Mouse (Mus musculus) liver, embryonic 12.5 days (tissue): Measurements from ENCODE around the gene Apol9a. TPM values are rescaled to one million over a fixed set of nuclear protein-coding genes. Genes with fewer than 3 reads are reported as not detected.
"Not testable (repeated sequence)": the region's sequence is repeated elsewhere in the genome, so short reads cannot be mapped to it uniquely, and the experiment has no call there.

Experiments used
- ATAC-seq: fragments of 200-750 bp; cut with Nextera tagmentation; 2 replicates; pipeline ENCODE4 v1.8.0; 2017; ENCODE audit warnings: moderate number of reproducible peaks, mild to moderate bottlenecking, moderate library complexity
- H3K27ac ChIP-seq: fragments of 300-500 bp; sonication (generic); 2 replicates; pipeline ENCODE4 v1.5.1; 2016; ENCODE audit warnings: mild to moderate bottlenecking
- H3K27me3 ChIP-seq: fragments of 300-500 bp; sonication (generic); replicated peaks from 2 replicates; pipeline ENCODE4 v1.6.1; 2016; ENCODE audit warnings: mild to moderate bottlenecking, moderate library complexity
- H3K36me3 ChIP-seq: fragments of 300-500 bp; sonication (generic); 2 replicates; pipeline ENCODE4 v1.6.1; 2016; ENCODE audit warnings: mild to moderate bottlenecking, moderate library complexity
- H3K4me1 ChIP-seq: fragments of 300-500 bp; sonication (generic); 2 replicates; pipeline ENCODE4 v1.6.1; 2016
- H3K4me2 ChIP-seq: fragments of 300-500 bp; sonication (generic); 2 replicates; pipeline ENCODE4 v1.6.1; 2016; ENCODE audit warnings: mild to moderate bottlenecking, moderate library complexity
- H3K4me3 ChIP-seq: fragments of 300-500 bp; sonication (generic); 2 replicates; pipeline ENCODE4 v1.5.1; 2016; ENCODE audit warnings: mild to moderate bottlenecking, moderate library complexity
- H3K9ac ChIP-seq: fragments of 300-500 bp; sonication (generic); 2 replicates; pipeline ENCODE4 v1.6.1; 2016; ENCODE audit warnings: mild to moderate bottlenecking, moderate library complexity
- H3K9me3 ChIP-seq: fragments of 300-500 bp; sonication (generic); replicated peaks from 2 replicates; pipeline ENCODE4 v1.6.1; 2016; ENCODE audit warnings: mild to moderate bottlenecking, moderate library complexity
- WGBS: fragments of 180-500 bp; shearing (Covaris S2); methylation state at CpG from one replicate; pipeline ENCODE4 v1.1.7; 2016; ENCODE audit not compliant: insufficient replicate concordance; 5-methylcytosine and 5-hydroxymethylcytosine counted together
- polyA plus RNA-seq: library from polyadenylated mRNA; unstranded; fragments of >200 nt; fragmentation: Nextera tagmentation; extraction: Ambion mirVana; gene quantifications from 2 replicates; pipeline ENCODE4 v1.2.1, GENCODE M21; 2016

Apol9a gene
- polyA plus RNA-seq, result not detected in 2 replicates

DNA sequence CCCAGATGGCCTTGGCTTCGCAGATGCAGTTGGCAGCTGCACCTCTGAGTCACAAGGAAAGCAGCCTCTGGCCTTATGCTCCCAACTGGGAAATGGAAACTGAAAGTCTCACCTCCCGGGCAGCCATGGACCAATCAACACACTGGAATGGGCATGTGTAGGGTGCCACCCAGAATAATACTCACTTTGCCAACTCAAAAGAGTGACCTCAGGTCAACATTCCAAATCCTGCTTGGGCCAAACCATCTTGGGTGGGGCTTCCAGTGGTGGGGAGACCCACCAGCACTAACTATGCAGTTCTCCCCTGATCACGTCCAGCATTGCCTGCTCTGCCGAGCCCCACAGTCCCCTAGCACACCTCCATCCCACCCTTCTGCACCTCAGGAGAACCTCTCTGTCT lies at the start of gene Apol9a:
TSS of gene Apol9a (minus strand) at position 101 of the 400 bp plus-strand sequence.
- not testable (repeated sequence) for H3K9ac ChIP-seq, H3K9me3 ChIP-seq, H3K4me3 ChIP-seq, H3K36me3 ChIP-seq, ATAC-seq, H3K27ac ChIP-seq, H3K4me2 ChIP-seq, H3K4me1 ChIP-seq, H3K27me3 ChIP-seq
- 56% methylated on average over 1 of the region's 4 CpGs for WGBS

DNA sequence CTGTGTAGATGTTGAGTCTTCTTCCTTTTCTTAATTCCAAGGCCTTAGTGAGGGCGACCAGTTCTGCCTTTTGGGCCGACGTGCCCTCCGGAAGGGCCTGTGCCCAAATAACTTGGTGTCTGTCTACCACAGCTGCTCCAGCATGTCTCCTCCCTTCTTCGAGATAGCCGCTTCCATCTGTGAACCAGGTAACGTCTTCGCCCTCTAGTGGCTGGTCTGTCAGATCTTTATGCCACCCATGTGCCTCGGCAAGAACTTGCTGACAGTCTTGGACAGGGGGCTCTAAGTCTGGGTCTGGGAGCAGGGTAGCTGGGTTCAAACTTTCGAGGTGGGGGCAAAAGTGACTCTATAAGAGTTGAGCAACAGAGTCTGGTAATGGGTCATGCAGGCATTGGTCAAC lies 39.0 kb upstream of the Apol9a start:
- not testable (repeated sequence) for H3K4me1 ChIP-seq, H3K27ac ChIP-seq, H3K4me2 ChIP-seq, H3K4me3 ChIP-seq, H3K27me3 ChIP-seq, H3K9me3 ChIP-seq, H3K9ac ChIP-seq, H3K36me3 ChIP-seq, ATAC-seq
- WGBS, result 37% methylated on average over 10 of the region's 10 CpGs

DNA sequence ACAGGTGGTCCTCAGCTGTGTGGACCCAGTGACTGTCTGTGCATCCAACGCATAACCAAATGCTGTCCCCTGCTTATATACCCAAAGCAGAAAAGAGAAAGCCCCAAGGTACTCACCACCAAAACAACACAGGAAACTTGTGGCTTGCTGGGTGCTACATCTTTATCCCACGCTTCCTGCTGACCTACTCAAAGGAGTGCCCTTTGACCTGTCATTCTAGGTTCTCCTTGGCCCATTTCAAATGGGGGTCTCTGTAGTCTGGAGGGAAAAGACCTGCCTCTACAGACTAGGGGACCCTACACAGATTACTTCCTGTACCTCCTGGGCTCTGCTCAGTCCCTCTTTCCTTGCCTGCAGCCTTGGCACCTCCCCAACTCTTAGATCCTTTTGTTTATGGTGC lies 36.5 kb upstream of the Apol9a start, which contains the start of gene Apol7b:
TSS of gene Apol7b (minus strand) at position 101 of the 400 bp plus-strand sequence.
- not testable (repeated sequence) for H3K4me1 ChIP-seq, H3K27me3 ChIP-seq, ATAC-seq, H3K4me2 ChIP-seq, H3K27ac ChIP-seq, H3K36me3 ChIP-seq, H3K9ac ChIP-seq, H3K9me3 ChIP-seq, H3K4me3 ChIP-seq
- WGBS, result 53% methylated on average over 2 of the region's 2 CpGs

GRCm38 (mm10) chr15:77445668-77446067 lies 34.7 kb upstream of the Apol9a start:
- H3K9ac ChIP-seq, H3K36me3 ChIP-seq, H3K4me2 ChIP-seq, H3K27ac ChIP-seq, H3K9me3 ChIP-seq, H3K27me3 ChIP-seq, H3K4me3 ChIP-seq, H3K4me1 ChIP-seq, ATAC-seq: not testable (repeated sequence)
- 73% methylated on average over 1 of the region's 1 CpGs for WGBS

DNA sequence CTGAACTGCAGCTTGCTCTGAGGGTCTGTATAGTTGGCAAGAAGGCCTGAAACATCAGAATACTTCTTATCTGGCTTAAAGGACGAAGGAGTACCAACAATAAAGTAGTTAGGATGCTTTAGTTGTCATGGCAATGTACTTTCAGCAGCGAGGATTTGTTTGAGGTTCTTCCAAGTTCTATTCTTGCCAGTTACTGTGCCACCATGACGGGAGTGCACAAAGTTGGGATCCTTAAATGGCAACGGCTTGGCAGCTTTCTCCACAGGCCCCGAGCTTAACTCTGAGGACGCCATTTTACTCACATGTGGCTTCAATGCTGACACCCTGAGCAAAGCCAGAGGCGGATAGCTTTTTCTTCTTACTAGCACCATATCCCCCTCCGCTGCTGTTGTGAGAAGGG lies 33.8 kb upstream of the Apol9a start:
- not testable (repeated sequence) for H3K27me3 ChIP-seq, H3K4me1 ChIP-seq, H3K27ac ChIP-seq, H3K9me3 ChIP-seq, H3K36me3 ChIP-seq, H3K4me3 ChIP-seq, H3K9ac ChIP-seq, H3K4me2 ChIP-seq, ATAC-seq
- WGBS, result 59% methylated on average over 8 of the region's 8 CpGs

GRCm38 (mm10) chr15:77428690-77429448 lies 17.9 kb upstream of the Apol9a start:
- not testable (repeated sequence) for ATAC-seq, H3K4me3 ChIP-seq, H3K4me1 ChIP-seq, H3K27me3 ChIP-seq, H3K4me2 ChIP-seq, H3K27ac ChIP-seq, H3K36me3 ChIP-seq, H3K9ac ChIP-seq, H3K9me3 ChIP-seq
- 59% methylated on average over 9 of the region's 10 CpGs for WGBS

- ATAC-seq, H3K4me2 ChIP-seq, H3K27ac ChIP-seq, H3K36me3 ChIP-seq, H3K4me1 ChIP-seq, H3K27me3 ChIP-seq, H3K9ac ChIP-seq, H3K4me3 ChIP-seq, H3K9me3 ChIP-seq: not testable (repeated sequence)
- 51% methylated on average over 3 of the region's 7 CpGs for WGBS
Measured at GRCm38 (mm10) chr15:77422925-77423324, 12.0 kb upstream of the Apol9a start.

- not testable (repeated sequence) for H3K27me3 ChIP-seq, H3K36me3 ChIP-seq, H3K4me1 ChIP-seq, ATAC-seq, H3K9me3 ChIP-seq, H3K4me2 ChIP-seq, H3K4me3 ChIP-seq, H3K27ac ChIP-seq, H3K9ac ChIP-seq
- no CpG with 5 or more reads among the region's 3 CpGs for WGBS
Measured at GRCm38 (mm10) chr15:77419657-77420056, 8.7 kb upstream of the Apol9a start.

DNA sequence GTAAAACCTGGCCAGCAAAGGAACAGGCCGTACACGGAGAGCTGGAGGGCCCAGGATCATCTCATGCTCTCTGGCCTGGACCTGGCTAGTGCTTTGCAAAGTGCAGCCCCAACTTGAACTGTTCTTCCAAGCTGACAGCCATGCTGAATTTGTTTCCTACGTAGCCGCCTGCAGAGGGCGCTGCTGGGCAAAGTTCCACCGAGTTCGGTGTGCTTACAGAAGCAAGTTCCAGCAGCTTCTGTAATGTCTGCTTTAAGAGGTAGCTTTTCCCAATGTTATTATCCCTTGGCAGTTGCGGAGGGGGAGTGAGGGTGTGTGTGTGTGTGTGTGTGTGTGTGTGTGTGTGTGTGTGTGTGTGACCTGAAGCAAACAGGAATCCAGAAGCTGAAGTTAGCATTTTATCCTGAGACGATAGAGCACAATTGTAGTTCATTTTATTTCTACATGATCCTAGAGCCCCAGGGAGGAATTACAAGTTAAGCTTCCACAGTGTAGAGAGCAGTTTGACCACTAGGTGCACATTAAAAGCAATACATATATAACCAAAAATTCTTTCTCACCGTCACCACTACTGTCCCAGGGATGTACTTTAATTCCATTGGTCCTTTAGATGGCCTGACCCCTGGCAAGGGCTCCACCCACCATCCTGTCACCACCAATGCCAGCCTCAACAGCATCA lies 5.9 kb upstream of the Apol9a start:
- WGBS, result 28% methylated on average over 3 of the region's 10 CpGs
- not testable (repeated sequence) for H3K4me1 ChIP-seq, H3K36me3 ChIP-seq, ATAC-seq, H3K9ac ChIP-seq, H3K9me3 ChIP-seq, H3K4me3 ChIP-seq, H3K4me2 ChIP-seq, H3K27ac ChIP-seq, H3K27me3 ChIP-seq

- H3K4me2 ChIP-seq, H3K9ac ChIP-seq, H3K4me1 ChIP-seq, H3K36me3 ChIP-seq, H3K27me3 ChIP-seq, H3K27ac ChIP-seq, ATAC-seq, H3K4me3 ChIP-seq, H3K9me3 ChIP-seq: not testable (repeated sequence)
- WGBS, result 48% methylated on average over 2 of the region's 2 CpGs
Measured at GRCm38 (mm10) chr15:77415653-77416052, 4.7 kb upstream of the Apol9a start.

DNA sequence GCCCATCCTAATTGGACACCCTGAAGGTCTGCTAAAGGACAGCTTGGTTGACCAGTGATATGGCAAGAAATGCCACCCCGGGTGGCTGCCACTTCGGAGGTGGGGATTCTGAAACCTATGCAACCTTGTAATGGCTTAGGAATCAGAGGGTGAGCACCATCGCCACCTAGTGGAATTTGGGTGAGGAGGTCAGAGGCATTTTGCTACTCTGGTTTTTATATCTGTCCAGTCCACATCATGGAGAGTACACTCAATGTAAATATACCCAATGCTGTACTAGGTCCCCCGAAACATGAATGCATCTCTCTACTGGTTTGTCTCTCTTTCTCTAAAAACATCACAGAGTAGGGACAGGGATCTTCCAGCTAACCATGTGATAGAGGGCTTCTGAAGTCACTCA lies 1.8 kb upstream of the Apol9a start:
- not testable (repeated sequence) for ATAC-seq, H3K4me2 ChIP-seq, H3K9me3 ChIP-seq, H3K27ac ChIP-seq, H3K27me3 ChIP-seq, H3K4me3 ChIP-seq, H3K9ac ChIP-seq, H3K4me1 ChIP-seq, H3K36me3 ChIP-seq
- WGBS, result 17% methylated on average over 4 of the region's 4 CpGs

DNA sequence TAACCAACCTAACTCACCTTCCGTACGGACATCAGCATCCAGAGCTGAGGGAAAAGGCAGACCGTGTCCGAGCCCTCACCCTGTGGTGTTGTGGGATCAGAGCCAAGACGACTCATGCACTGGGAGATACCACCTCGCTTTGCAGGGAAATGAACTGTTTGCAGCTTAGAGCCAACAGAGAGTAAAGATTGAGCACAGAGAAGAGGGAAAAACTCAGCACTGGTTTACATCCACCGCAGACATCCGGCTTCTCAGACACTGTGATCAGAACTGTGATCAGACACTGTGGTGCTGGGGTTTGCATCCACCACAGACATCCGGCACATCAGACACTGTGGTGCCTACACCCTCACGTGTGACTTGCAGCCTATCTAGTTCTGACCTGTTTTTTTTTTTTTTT lies 4.6 kb downstream of the Apol9a start:
- not testable (repeated sequence) for H3K4me2 ChIP-seq, H3K27ac ChIP-seq, H3K9me3 ChIP-seq, H3K4me3 ChIP-seq, H3K36me3 ChIP-seq, H3K4me1 ChIP-seq, H3K9ac ChIP-seq, H3K27me3 ChIP-seq, ATAC-seq
- WGBS, result 72% methylated on average over 10 of the region's 10 CpGs
